Mouse (Mus musculus): ENCODE data around the gene Crybb2.

GRCm38 (mm10) chr5:113102455-113102854 lies 32.5 kb upstream of the Crybb2 start:
- TF ChIP-seq POLR2A (IDR thresholded peaks at IDR 0.05; ENCODE audit: insufficient read depth, low read depth, low read length), result no peak
- no peak for TF ChIP-seq CTCF (IDR thresholded peaks at IDR 0.05)
- TF ChIP-seq EP300 (IDR thresholded peaks at IDR 0.05; ENCODE audit: insufficient read depth, low read depth, low read length), result no peak

All from heart, adult 2 months (tissue).